ENCODE assay signal across 23 mouse cellular contexts in genomic region chr13:59779744-59780264, GRCm38 (mm10). TPM values are rescaled to one million over a fixed set of nuclear protein-coding genes. Genes with fewer than 3 reads are reported as not detected.
DNase-seq lines count a peak whose midpoint lies in the region; ATAC-seq and TF ChIP-seq lines count a peak whose summit lies in the region.
"Not testable (repeated sequence)": the region's sequence is repeated elsewhere in the genome, so short reads cannot be mapped to it uniquely, and the experiment has no call there.
"Had no signal": no experiment of that assay in that cellular context is flagged by ENCODE, and none has a peak within 500 bp of the region (broad histone marks: within the 10 kb centered on the region; RNA-seq: fewer than 3 reads in every experiment).

No protein-coding gene starts in this region.

- H3K4me1 ChIP-seq in MEL (ENCODE audit: control insufficient read depth in 1 of 2, insufficient read depth in 2 of 2, low read length in 2 of 2); intestine, postnatal 0 days (replicated peaks; ENCODE audit: control insufficient read depth, insufficient read depth, low read length); lung, postnatal 0 days (ENCODE audit: insufficient read depth, low read depth, low read length): not testable (repeated sequence)

- ATAC-seq in CD4-positive, CD25-positive, alpha-beta regulatory T cell, adult 4 months: peak; percentile 35
- not testable (repeated sequence) for ATAC-seq in intestine, postnatal 0 days; lung, postnatal 0 days

- H3K36me3 ChIP-seq in MEL (ENCODE audit: control insufficient read depth in 1 of 2, insufficient read depth in 2 of 2, low read length in 2 of 2): peaks cover 0 to 49% of the 10 kb centered on the region in 2 experiments; a peak in 2 of 4 replicates
- H3K36me3 ChIP-seq in intestine, postnatal 0 days (ENCODE audit: control insufficient read depth, insufficient read depth): peaks cover 84% of the 10 kb centered on the region
- peaks cover 48% of the 10 kb centered on the region for H3K36me3 ChIP-seq in lung, postnatal 0 days (ENCODE audit: insufficient read depth, low read length)
- H3K36me3 ChIP-seq in splenic B cell, adult 2 months (ENCODE audit: control insufficient read depth, insufficient read depth, low read length, poor library complexity, severe bottlenecking): peaks cover 20% of the 10 kb centered on the region

- 100% methylated on average over 1 of the region's 1 CpGs for WGBS in intestine, postnatal 0 days
- WGBS in lung, postnatal 0 days: 100% methylated on average over 1 of the region's 1 CpGs

- not testable (repeated sequence) for H3K4me2 ChIP-seq in intestine, postnatal 0 days (replicated peaks; ENCODE audit: low read depth); lung, postnatal 0 days (replicated peaks; ENCODE audit: low read depth, low read length)

- not testable (repeated sequence) for H3K79me2 ChIP-seq in MEL (ENCODE audit: control insufficient read depth, insufficient read depth, low read length, poor library complexity)

- not testable (repeated sequence) for H3K27ac ChIP-seq in MEL (ENCODE audit: control insufficient read depth, low read depth, low read length); gastrocnemius, adult 2 months; intestine, postnatal 0 days (ENCODE audit: low read depth, low read length); left cerebral cortex, adult 2 months; lung, postnatal 0 days (ENCODE audit: low read length)

- intact Hi-C loops in gastrocnemius, adult 2 months (cut with DNase I): not testable (repeated sequence)
- intact Hi-C loops in left cerebral cortex, adult 2 months (cut with DNase I): loop anchor here (5.0 kb wide), 1 partner anchor 37 kb away; no protein-coding TSS in a partner anchor

- H3K27me3 ChIP-seq in MEL (ENCODE audit: control insufficient read depth in 1 of 2, insufficient read depth in 2 of 2, low read length in 2 of 2); intestine, postnatal 0 days (replicated peaks; ENCODE audit: control insufficient read depth, insufficient read depth, low read length); lung, postnatal 0 days (replicated peaks; ENCODE audit: insufficient read depth, low read length); splenic B cell, adult 2 months (ENCODE audit: control insufficient read depth, insufficient read depth, low read length, poor library complexity, severe bottlenecking): not testable (repeated sequence)

- DNase-seq in A20 (ENCODE audit: low read depth, low spot score) (peak; percentile 16), MEL (ENCODE audit: low read depth, low spot score) (peak; percentile 44)
- DNase-seq in gastrocnemius, adult 2 months; left cerebral cortex, adult 2 months (ENCODE audit: extremely low spot score in 1 of 2, low spot score in 2 of 2); lung, postnatal 0 days (ENCODE audit: low spot score): not testable (repeated sequence)
- DNase-seq in splenic B cell, adult 2 months (ENCODE audit: low read depth, low spot score): peak; percentile 38

- not testable (repeated sequence) for H3K9ac ChIP-seq in MEL (ENCODE audit: control insufficient read depth, low read depth, low read length, poor library complexity, severe bottlenecking); intestine, postnatal 0 days (ENCODE audit: low read depth, low read length); lung, postnatal 0 days (replicated peaks; ENCODE audit: low read depth)

- not testable (repeated sequence) for TF ChIP-seq POLR2A in MEL (IDR thresholded peaks at IDR 0.05; ENCODE audit: control insufficient read depth in 1 of 2, insufficient read depth in 1 of 2, low read depth in 1 of 2, low read length in 2 of 2, poor library complexity in 1 of 2)

- peak; percentile 30 for TF ChIP-seq RAD21 in MEL (IDR thresholded peaks at IDR 0.05; ENCODE audit: low read depth, low read length)

- TF ChIP-seq CTCF in MEL (IDR thresholded peaks at IDR 0.05 in 2 of 3, conservative IDR thresholded peaks at IDR 0.05 in 1 of 3; ENCODE audit: control insufficient read depth in 1 of 3, insufficient read depth in 1 of 3, low read depth in 2 of 3, low read length in 3 of 3, poor library complexity in 1 of 3, severe bottlenecking in 1 of 3): peak in 2 of 3 experiments; percentile 18 to 53; a peak in 2 of 6 replicates
- TF ChIP-seq CTCF in gastrocnemius, adult 2 months (IDR thresholded peaks at IDR 0.05): peak; percentile 50
- TF ChIP-seq CTCF in intestine, postnatal 0 days (IDR thresholded peaks at IDR 0.05; ENCODE audit: low read depth): peak; percentile 49
- TF ChIP-seq CTCF in left cerebral cortex, adult 2 months (IDR thresholded peaks at IDR 0.05): peak; percentile 43
- peak; percentile 45 for TF ChIP-seq CTCF in lung, postnatal 0 days (IDR thresholded peaks at IDR 0.05)

- not testable (repeated sequence) for H3K4me3 ChIP-seq in MEL (ENCODE audit: control insufficient read depth in 1 of 2, insufficient read depth in 1 of 2, low read depth in 2 of 2, low read length in 2 of 2); gastrocnemius, adult 2 months; intestine, postnatal 0 days (ENCODE audit: low read depth, low read length); left cerebral cortex, adult 2 months; lung, postnatal 0 days (ENCODE audit: low read depth, low read length)

- not testable (repeated sequence) for TF ChIP-seq EP300 in MEL (IDR thresholded peaks at IDR 0.05; ENCODE audit: low read depth in 1 of 2, low read length in 2 of 2); lung, postnatal 0 days (IDR thresholded peaks at IDR 0.05)

- not testable (repeated sequence) for H3K9me3 ChIP-seq in MEL (replicated peaks; ENCODE audit: insufficient read depth, low read length); intestine, postnatal 0 days (ENCODE audit: control insufficient read depth); lung, postnatal 0 days (ENCODE audit: low read length)

TF ChIP-seq in MEL, 35 proteins besides CTCF, POLR2A, EP300 and RAD21 (continues in another document):
- TF ChIP-seq ZNF384 (IDR thresholded peaks at IDR 0.05; ENCODE audit: low read depth, low read length) (peak; percentile 88), SMC3 (IDR thresholded peaks at IDR 0.05; ENCODE audit: low read depth, low read length) (peak; percentile 19; the same call in 1 of the 2 replicates), TBP (IDR thresholded peaks at IDR 0.05; ENCODE audit: low read depth, low read length) (0 out of 2 replicates have a peak, but pooled peaks have one; percentile 19)

RNA-seq across cellular contexts. Expression of gene Gm49354, which starts 2.2 kb away (rescaled TPM):
- not detected for polyA plus RNA-seq in CD4-positive, CD25-positive, alpha-beta regulatory T cell, adult 4 months (2017; shearing (Covaris generic))
- not detected in 2 replicates for total RNA-seq in MEL (2012; rRNA removed)
- 1 to 10 TPM in 1 of 2 experiments, not detected in 1; 3.6 TPM for polyA plus RNA-seq in MEL (2012; ENCODE audit: insufficient read depth in 1 of 2, insufficient read length in 2 of 2, low read depth in 1 of 2, low replicate concordance in 2 of 2, missing spikeins in 1 of 2)
- not detected for total RNA-seq in gastrocnemius, adult 2 months (2021)
- polyA plus RNA-seq in intestine, postnatal 0 days (2015; fragmentation: Nextera tagmentation; extraction: Ambion mirVana): not detected in 2 replicates
- total RNA-seq in left cerebral cortex, adult 2 months (2021): not detected
- polyA plus RNA-seq in lung, postnatal 0 days (2015; fragmentation: Nextera tagmentation; extraction: Ambion mirVana): not detected in 2 replicates
- total RNA-seq: adrenal gland, adult 2 months; adrenal gland, postnatal 25 days; G1E; gastrocnemius, adult 18-20 months; gastrocnemius, postnatal 25 days; granulocyte monocyte progenitor cell, adult 5-6 weeks; heart, postnatal 36 days had no signal
- polyA plus RNA-seq: adrenal gland, adult 2 months; embryonic facial prominence, embryonic 13.5 days; forebrain, embryonic 12.5 days; forebrain, embryonic 16.5 days; heart, embryonic 13.5 days; heart, postnatal 0 days; hindbrain, embryonic 11.5 days; hindbrain, embryonic 15.5 days; intestine, embryonic 14.5 days had no signal

RNA-seq across cellular contexts. Expression of gene Isca1, which starts 10.2 kb away (rescaled TPM):
- 10 to 100 TPM; 54.6 to 62.5 TPM for polyA plus RNA-seq in CD4-positive, CD25-positive, alpha-beta regulatory T cell, adult 4 months (2017; shearing (Covaris generic))
- 27.1 and 31.2 TPM in 2 replicates for total RNA-seq in MEL (2012; rRNA removed)
- polyA plus RNA-seq in MEL (2012; ENCODE audit: insufficient read depth in 1 of 2, insufficient read length in 2 of 2, low read depth in 1 of 2, low replicate concordance in 2 of 2, missing spikeins in 1 of 2): 10 to 100 TPM; 63.5 to 76.3 TPM
- 100 to 1,000 TPM; 185 to 198 TPM for total RNA-seq in gastrocnemius, adult 2 months (2021)
- polyA plus RNA-seq in intestine, postnatal 0 days (2015; fragmentation: Nextera tagmentation; extraction: Ambion mirVana): 81.4 and 84.5 TPM in 2 replicates
- total RNA-seq in left cerebral cortex, adult 2 months (2021): 100 to 1,000 TPM; 151 to 157 TPM
- polyA plus RNA-seq in lung, postnatal 0 days (2015; fragmentation: Nextera tagmentation; extraction: Ambion mirVana): 131 and 135 TPM in 2 replicates

RNA-seq across cellular contexts. Expression of gene 1700014D04Rik, which starts 33.3 kb away (rescaled TPM):
- not detected for polyA plus RNA-seq in CD4-positive, CD25-positive, alpha-beta regulatory T cell, adult 4 months (2017; shearing (Covaris generic))
- not detected in 2 replicates for total RNA-seq in MEL (2012; rRNA removed)
- polyA plus RNA-seq in MEL (2012; ENCODE audit: insufficient read depth in 1 of 2, insufficient read length in 2 of 2, low read depth in 1 of 2, low replicate concordance in 2 of 2, missing spikeins in 1 of 2): under 1 TPM in 1 of 2 experiments, not detected in 1; 0.06 TPM
- not detected for total RNA-seq in gastrocnemius, adult 2 months (2021)
- not detected in 2 replicates for polyA plus RNA-seq in intestine, postnatal 0 days (2015; fragmentation: Nextera tagmentation; extraction: Ambion mirVana)
- 1 to 10 TPM; 1.8 to 2.5 TPM for total RNA-seq in left cerebral cortex, adult 2 months (2021)
- polyA plus RNA-seq in lung, postnatal 0 days (2015; fragmentation: Nextera tagmentation; extraction: Ambion mirVana): 0.05 and 0.18 TPM in 2 replicates
- total RNA-seq: adrenal gland, adult 2 months; adrenal gland, postnatal 25 days; gastrocnemius, adult 18-20 months; granulocyte monocyte progenitor cell, adult 5-6 weeks; heart, postnatal 36 days had no signal
- polyA plus RNA-seq: adrenal gland, adult 2 months; embryonic facial prominence, embryonic 13.5 days; G1E; heart, embryonic 13.5 days; heart, postnatal 0 days; intestine, embryonic 14.5 days had no signal

RNA-seq across cellular contexts. Expression of gene Tut7, which starts 43.1 kb away (rescaled TPM):
- 10 to 100 TPM; 71.4 to 71.8 TPM for polyA plus RNA-seq in CD4-positive, CD25-positive, alpha-beta regulatory T cell, adult 4 months (2017; shearing (Covaris generic))
- total RNA-seq in MEL (2012; rRNA removed): 38.1 and 47.7 TPM in 2 replicates
- polyA plus RNA-seq in MEL (2012; ENCODE audit: insufficient read depth in 1 of 2, insufficient read length in 2 of 2, low read depth in 1 of 2, low replicate concordance in 2 of 2, missing spikeins in 1 of 2): 100 to 1,000 TPM in 1 of 2 experiments, 10 to 100 TPM in 1; 53.8 to 135 TPM
- total RNA-seq in gastrocnemius, adult 2 months (2021): 10 to 100 TPM; 40.5 to 43.5 TPM
- 50.1 and 55.4 TPM in 2 replicates for polyA plus RNA-seq in intestine, postnatal 0 days (2015; fragmentation: Nextera tagmentation; extraction: Ambion mirVana)
- 10 to 100 TPM; 61.1 to 66.0 TPM for total RNA-seq in left cerebral cortex, adult 2 months (2021)
- 41.5 and 50.4 TPM in 2 replicates for polyA plus RNA-seq in lung, postnatal 0 days (2015; fragmentation: Nextera tagmentation; extraction: Ambion mirVana)

RNA-seq across cellular contexts. Expression of gene Spata31d1d, which starts 48.3 kb away (rescaled TPM):
- polyA plus RNA-seq in CD4-positive, CD25-positive, alpha-beta regulatory T cell, adult 4 months (2017; shearing (Covaris generic)): not detected
- total RNA-seq in MEL (2012; rRNA removed): not detected in 2 replicates
- polyA plus RNA-seq in MEL (2012; ENCODE audit: insufficient read depth in 1 of 2, insufficient read length in 2 of 2, low read depth in 1 of 2, low replicate concordance in 2 of 2, missing spikeins in 1 of 2): not detected
- not detected for total RNA-seq in gastrocnemius, adult 2 months (2021)
- not detected in 2 replicates for polyA plus RNA-seq in intestine, postnatal 0 days (2015; fragmentation: Nextera tagmentation; extraction: Ambion mirVana)
- not detected for total RNA-seq in left cerebral cortex, adult 2 months (2021)
- not detected in 2 replicates for polyA plus RNA-seq in lung, postnatal 0 days (2015; fragmentation: Nextera tagmentation; extraction: Ambion mirVana)
- total RNA-seq: adrenal gland, adult 2 months; adrenal gland, postnatal 25 days; gastrocnemius, adult 18-20 months; gastrocnemius, postnatal 25 days; granulocyte monocyte progenitor cell, adult 5-6 weeks; heart, postnatal 36 days had no signal
- polyA plus RNA-seq: adrenal gland, adult 2 months; embryonic facial prominence, embryonic 13.5 days; forebrain, embryonic 12.5 days; forebrain, embryonic 16.5 days; G1E; heart, embryonic 13.5 days; heart, postnatal 0 days; hindbrain, embryonic 11.5 days; hindbrain, embryonic 15.5 days; intestine, embryonic 14.5 days had no signal
